Mouse (Mus musculus) liver, embryonic 16.5 days (tissue): ENCODE data around the gene Vmn1r2. TPM values are rescaled to one million over a fixed set of nuclear protein-coding genes. Genes with fewer than 3 reads are reported as not detected.
"Not testable (repeated sequence)": the region's sequence is repeated elsewhere in the genome, so short reads cannot be mapped to it uniquely, and the experiment has no call there.

Source experiments
- ATAC-seq: fragments of 200-750 bp; cut with Nextera tagmentation; 2 replicates; pipeline ENCODE4 v1.8.0; 2017; ENCODE audit warnings: low read depth, mild to moderate bottlenecking, moderate number of reproducible peaks, moderate library complexity
- H3K27ac ChIP-seq: fragments of 300-500 bp; sonication (generic); 2 replicates; pipeline ENCODE4 v1.5.1; 2014; ENCODE audit warnings: mild to moderate bottlenecking, low read length
- H3K27me3 ChIP-seq: fragments of 300-500 bp; sonication (generic); 2 replicates; pipeline ENCODE4 v1.6.1; 2014; ENCODE audit warnings: low read depth, low read length, mixed read lengths; ENCODE audit not compliant: control insufficient read depth, insufficient read depth
- H3K36me3 ChIP-seq: fragments of 300-500 bp; sonication (generic); 2 replicates; pipeline ENCODE4 v1.6.1; 2014; ENCODE audit warnings: mild to moderate bottlenecking; ENCODE audit not compliant: control insufficient read depth, insufficient read depth
- H3K4me1 ChIP-seq: fragments of 300-500 bp; sonication (generic); 2 replicates; pipeline ENCODE4 v1.6.1; 2014; ENCODE audit warnings: low read depth, low read length, mixed read lengths; ENCODE audit not compliant: control insufficient read depth
- H3K4me2 ChIP-seq: fragments of 300-500 bp; sonication (generic); 2 replicates; pipeline ENCODE4 v1.6.1; 2014; ENCODE audit warnings: low read depth, low read length, mixed read lengths
- H3K4me3 ChIP-seq: fragments of 300-500 bp; sonication (generic); 2 replicates; pipeline ENCODE4 v1.5.1; 2014; ENCODE audit warnings: low read depth, mild to moderate bottlenecking, low read length
- H3K9ac ChIP-seq: fragments of 300-500 bp; sonication (generic); 2 replicates; pipeline ENCODE4 v1.6.1; 2014; ENCODE audit warnings: low read depth, low read length
- H3K9me3 ChIP-seq: fragments of 300-500 bp; sonication (generic); replicated peaks from 2 replicates; pipeline ENCODE4 v1.6.1; 2016; ENCODE audit warnings: low read length; ENCODE audit not compliant: control insufficient read depth
- WGBS: fragments of 180-500 bp; shearing (Covaris S2); extraction: QIAGEN DNeasy Blood & Tissue Kit; methylation state at CpG from one replicate; pipeline ENCODE4 v1.1.7; 2014; ENCODE audit not compliant: insufficient replicate concordance; 5-methylcytosine and 5-hydroxymethylcytosine counted together
- polyA plus RNA-seq: library from polyadenylated mRNA; unstranded; fragments of >200 nt; fragmentation: Nextera tagmentation; extraction: Ambion mirVana; gene quantifications from 2 replicates; pipeline ENCODE4 v1.2.1, GENCODE M21; 2015

Gene Vmn1r2
- not detected in 2 replicates for polyA plus RNA-seq

DNA sequence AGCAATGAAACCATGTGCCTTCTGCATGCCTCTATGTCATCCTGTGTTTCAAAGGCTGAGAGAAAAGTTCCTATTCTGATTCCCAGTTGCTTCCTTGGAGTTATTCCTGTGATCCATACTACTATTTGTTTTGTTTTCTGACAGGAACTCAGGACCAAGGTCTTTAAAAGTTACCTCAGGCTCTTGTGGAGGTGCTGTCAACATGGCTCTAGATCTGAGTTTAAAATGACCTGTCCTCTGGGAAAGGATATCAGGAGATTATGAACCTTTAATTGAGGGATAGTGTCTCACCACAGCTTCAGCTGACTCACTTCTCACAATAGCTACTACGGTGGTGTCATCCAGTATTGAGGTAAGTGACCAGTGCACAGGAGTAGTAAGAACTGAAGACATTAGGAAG, at the start of gene Vmn1r2:
TSS of gene Vmn1r2 (plus strand) at position 301 of the 400 bp plus-strand sequence.
- H3K9me3 ChIP-seq, ATAC-seq, H3K27ac ChIP-seq, H3K4me2 ChIP-seq, H3K4me3 ChIP-seq, H3K36me3 ChIP-seq, H3K9ac ChIP-seq, H3K27me3 ChIP-seq, H3K4me1 ChIP-seq: not testable (repeated sequence)
- whole genome bisulfite sequencing, result no CpG with 5 or more reads among the region's 1 CpGs

DNA sequence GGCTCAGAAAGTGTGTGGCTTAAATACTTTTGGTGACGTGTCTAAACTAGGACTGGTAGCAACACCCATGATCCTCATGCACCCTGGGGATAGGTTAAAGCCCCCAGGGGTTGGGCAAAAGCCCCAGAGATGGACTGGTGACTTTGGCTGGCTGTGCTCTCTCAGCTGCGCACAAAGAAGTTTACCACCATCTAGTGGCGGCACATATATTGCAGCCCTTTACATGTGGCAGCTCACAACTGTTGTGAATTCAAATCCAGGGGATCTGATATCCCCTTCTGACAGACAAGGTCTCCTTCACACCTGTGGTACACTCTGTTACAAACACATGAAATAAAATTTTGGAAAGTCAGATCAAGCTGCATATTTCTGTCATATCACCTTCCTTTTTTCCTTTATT, 19.2 kb upstream of the Vmn1r2 start:
- WGBS, result no CpG with 5 or more reads among the region's 3 CpGs
- not testable (repeated sequence) for H3K4me3 ChIP-seq, H3K27ac ChIP-seq, ATAC-seq, H3K27me3 ChIP-seq, H3K9ac ChIP-seq, H3K9me3 ChIP-seq, H3K36me3 ChIP-seq, H3K4me1 ChIP-seq, H3K4me2 ChIP-seq

DNA sequence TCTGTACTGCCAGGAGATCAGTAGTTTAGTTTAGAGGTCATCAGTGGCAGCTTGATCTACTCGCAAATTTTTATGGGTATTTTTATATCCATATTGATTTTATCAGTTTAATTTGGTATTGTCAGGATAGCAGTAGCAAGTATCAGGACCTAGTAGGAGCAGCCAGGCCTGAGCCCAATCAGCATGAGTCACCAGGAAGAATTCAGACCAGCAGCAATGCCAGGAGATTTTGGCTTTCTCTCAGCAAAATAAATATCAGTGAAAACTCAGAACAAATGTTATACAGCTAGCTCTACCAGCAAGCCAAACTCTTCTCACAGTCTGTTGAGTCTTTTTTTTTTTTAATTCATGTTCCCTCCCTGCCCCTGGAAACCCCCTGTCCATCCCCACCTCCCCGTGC, 13.8 kb upstream of the Vmn1r2 start:
- not testable (repeated sequence) for H3K27ac ChIP-seq, ATAC-seq, H3K9ac ChIP-seq, H3K4me1 ChIP-seq, H3K4me2 ChIP-seq, H3K27me3 ChIP-seq, H3K36me3 ChIP-seq, H3K9me3 ChIP-seq, H3K4me3 ChIP-seq
- WGBS, result 43% methylated on average over 2 of the region's 2 CpGs

DNA sequence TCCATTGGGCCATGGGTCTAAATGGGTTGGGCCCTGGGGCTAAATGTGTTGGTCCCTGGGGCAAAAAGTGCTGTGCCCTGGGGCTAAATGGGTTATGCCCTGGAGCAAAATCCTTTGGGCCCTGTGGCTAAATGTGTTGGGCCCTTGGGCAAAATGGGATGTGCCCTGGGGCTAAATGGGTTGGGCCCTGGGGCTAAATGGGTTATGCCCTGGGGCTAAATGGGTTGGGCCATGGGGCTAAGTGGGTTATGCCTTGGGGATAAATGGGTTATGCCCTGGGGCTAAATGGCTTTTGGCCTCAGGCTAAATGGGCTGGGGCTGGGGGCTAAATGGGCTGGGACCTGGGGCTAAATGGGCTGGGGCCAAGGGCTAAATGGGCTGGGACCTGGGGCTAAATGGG, 2.7 kb upstream of the Vmn1r2 start:
- not testable (repeated sequence) for ATAC-seq

DNA sequence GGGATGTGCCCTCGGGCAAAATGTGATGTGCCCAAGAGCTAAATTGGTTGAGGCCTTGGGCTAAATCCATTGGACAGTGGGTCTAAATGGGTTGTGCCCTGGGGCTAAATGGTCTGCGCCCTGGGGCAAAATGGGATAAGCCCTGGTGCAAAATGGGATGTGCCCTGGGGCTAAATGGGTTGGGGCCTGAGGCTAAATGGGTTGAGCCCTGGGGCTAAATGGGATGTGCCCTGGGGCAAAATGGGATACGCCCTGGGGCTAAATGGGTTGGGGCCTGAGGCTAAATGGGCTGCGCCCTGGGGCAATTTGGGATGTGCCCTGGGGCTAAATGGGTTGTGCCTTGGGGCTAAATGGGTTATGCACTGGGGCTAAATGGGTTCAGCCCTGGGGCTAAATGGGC, 2.1 kb upstream of the Vmn1r2 start:
- Histone ChIP-seq H3K4me3 (no peak overlapping the region), H3K9ac (no peak overlapping the region), H3K4me2 (no peak overlapping the region), H3K36me3 (no peaks in the 10 kb centered on the region), H3K27ac (no peak overlapping the region), H3K27me3 (no peaks in the 10 kb centered on the region), H3K4me1 (no peaks in the 10 kb centered on the region), H3K9me3 (peaks cover 3% of the 10 kb centered on the region)
- no peak for ATAC-seq
- WGBS, result 70% methylated on average over 4 of the region's 4 CpGs

More for the DNA sequence above, 2.7 kb upstream of the Vmn1r2 start:
- not testable (repeated sequence) for H3K4me3 ChIP-seq, H3K36me3 ChIP-seq, H3K4me2 ChIP-seq, H3K27me3 ChIP-seq, H3K9ac ChIP-seq, H3K9me3 ChIP-seq, H3K27ac ChIP-seq, H3K4me1 ChIP-seq

DNA sequence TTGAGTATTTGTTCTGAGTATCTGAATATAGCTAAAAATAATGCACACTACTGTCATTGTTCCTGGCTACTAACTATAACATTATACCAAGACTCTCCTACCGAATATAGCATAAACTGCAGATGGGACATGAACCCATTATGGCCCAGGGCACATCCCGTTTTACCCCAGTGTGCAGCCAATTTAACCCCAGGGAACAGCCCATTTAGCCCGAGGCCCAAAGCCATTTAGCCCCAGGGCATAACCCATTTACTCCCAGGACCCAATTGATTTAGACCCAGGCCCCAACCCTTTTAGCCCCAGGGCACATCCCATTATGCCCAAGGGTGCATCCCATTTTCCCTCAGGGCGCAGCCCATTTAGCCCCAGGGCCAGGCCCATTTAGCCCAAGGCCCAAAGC, 7.5 kb downstream of the Vmn1r2 start:
- H3K9ac ChIP-seq, H3K4me1 ChIP-seq, H3K27me3 ChIP-seq, H3K27ac ChIP-seq, H3K4me2 ChIP-seq, ATAC-seq, H3K36me3 ChIP-seq, H3K9me3 ChIP-seq, H3K4me3 ChIP-seq: not testable (repeated sequence)
- WGBS, result 52% methylated on average over 4 of the region's 4 CpGs

DNA sequence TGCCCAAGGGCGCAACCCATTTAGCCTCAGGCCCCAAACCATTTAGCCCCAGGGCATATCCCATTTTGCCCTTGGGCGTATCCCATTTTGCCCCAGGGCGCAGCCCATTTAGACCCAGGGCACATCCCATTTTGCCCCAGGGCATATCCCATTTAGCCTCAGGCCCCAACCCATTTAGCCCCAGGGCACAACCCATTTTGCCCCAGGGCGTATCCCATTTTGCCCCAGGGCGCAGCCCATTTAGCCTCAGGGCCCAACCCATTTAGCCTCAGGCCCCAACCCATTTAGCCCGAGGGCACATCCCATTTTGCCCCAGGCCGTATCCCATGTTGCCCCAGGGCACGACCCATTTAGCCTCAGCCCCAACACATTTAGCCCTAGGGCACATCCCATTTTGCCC, 8.6 kb downstream of the Vmn1r2 start:
- WGBS, result 87% methylated on average over 5 of the region's 8 CpGs
- not testable (repeated sequence) for H3K4me3 ChIP-seq, ATAC-seq, H3K27me3 ChIP-seq, H3K36me3 ChIP-seq, H3K4me2 ChIP-seq, H3K9ac ChIP-seq, H3K27ac ChIP-seq, H3K4me1 ChIP-seq, H3K9me3 ChIP-seq

DNA sequence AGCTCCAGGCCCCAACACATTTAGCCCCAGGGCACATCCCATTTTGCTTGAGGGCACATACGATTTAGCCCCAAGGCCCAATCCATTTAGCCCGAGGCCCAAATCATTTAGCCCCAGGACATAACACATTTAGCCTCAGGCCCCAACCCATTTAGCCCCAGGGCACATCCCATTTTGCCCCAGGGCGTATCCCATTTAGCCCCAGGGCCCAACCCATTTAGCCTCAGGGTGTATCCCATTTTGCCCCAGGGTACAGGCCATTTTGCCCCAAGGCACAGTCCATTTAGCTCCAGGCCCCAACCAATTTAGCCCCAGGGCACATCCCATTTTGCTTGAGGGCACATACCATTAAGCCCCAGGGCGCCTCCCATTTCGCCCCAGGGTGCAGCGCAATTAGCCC, 9.1 kb downstream of the Vmn1r2 start:
- H3K27me3 ChIP-seq, H3K9me3 ChIP-seq, H3K36me3 ChIP-seq, H3K4me1 ChIP-seq, H3K4me2 ChIP-seq, H3K9ac ChIP-seq, H3K27ac ChIP-seq, ATAC-seq, H3K4me3 ChIP-seq: not testable (repeated sequence)
- WGBS, result 81% methylated on average over 6 of the region's 6 CpGs

DNA sequence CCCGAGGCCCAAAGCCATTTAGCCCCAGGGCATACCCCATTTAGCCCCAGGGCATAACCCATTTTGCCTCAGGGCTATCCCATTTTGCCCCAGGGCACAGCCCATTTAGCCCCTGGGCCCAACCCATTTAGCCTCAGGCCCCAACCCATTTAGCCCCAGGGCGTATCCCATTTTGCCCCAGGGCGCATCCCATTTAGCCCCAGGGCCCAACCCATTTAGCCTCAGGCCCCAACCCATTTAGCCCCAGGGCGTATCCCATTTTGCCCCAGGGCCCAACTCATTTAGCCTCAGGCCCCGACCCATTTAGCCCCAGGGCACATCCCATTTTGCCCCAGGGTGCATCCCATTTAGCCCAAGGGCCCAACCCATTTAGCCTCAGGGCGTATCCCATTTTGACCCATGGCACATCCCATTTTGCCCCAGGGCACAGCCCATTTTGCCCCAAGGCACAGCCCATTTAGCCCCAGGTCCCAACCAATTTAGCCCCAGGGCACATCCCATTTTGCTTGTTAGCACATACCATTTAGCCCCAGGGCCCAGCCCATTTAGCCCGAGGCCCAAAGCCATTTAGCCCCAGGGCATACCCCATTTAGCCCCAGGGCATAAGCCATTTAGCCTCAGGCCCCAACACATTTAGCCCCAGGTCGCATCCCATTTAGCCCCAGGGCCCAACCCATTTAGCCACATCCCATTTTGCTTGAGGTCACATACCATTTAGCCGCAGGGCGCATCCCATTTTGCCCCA, 9.8 kb downstream of the Vmn1r2 start:
- H3K9me3 ChIP-seq, H3K4me2 ChIP-seq, H3K27ac ChIP-seq, H3K4me3 ChIP-seq, H3K4me1 ChIP-seq, H3K36me3 ChIP-seq, ATAC-seq, H3K27me3 ChIP-seq, H3K9ac ChIP-seq: not testable (repeated sequence)
- WGBS, result 80% methylated on average over 10 of the region's 10 CpGs
